Mouse (Mus musculus): Measurements from ENCODE around the gene Rab6a. TPM values are rescaled to one million over a fixed set of nuclear protein-coding genes. Genes with fewer than 3 reads are reported as not detected.

Gene Rab6a
- polyA plus RNA-seq, 1 experiment from 2014 or later, result 209 TPM

DNA sequence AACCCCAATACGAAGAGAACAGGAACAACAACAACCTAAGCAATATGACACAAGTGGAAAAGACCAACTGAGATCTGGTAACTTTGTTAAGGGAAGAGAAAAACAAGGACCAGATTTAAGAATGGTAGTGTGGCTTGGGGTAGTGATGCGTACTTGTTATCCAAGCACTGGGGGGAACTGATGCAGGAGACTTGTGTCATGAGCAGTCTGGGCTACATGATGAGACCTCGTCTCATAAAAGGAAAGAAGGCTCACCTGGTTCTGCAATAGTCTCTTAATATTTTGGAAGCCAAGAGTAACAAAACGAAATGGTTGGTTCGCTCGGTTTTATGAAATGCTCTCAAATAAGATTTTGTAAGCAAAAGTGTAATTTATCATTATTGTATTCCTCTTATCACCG is 25.0 kb upstream of the Rab6a start:
- ATAC-seq, result no peak
- H3K27ac ChIP-seq (ENCODE audit: low read length), result no peak overlapping the region
- 43% methylated on average over 7 of the region's 7 CpGs for WGBS
- peak overlapping the region; percentile 71 for H3K4me2 ChIP-seq (ENCODE audit: low read length)
- no peaks in the 10 kb centered on the region for H3K9me3 ChIP-seq (ENCODE audit: control insufficient read depth, low read length)
- H3K27me3 ChIP-seq (replicated peaks; ENCODE audit: control insufficient read depth, insufficient read depth, low read length), result no peaks in the 10 kb centered on the region
- peak overlapping the region; percentile 76 for H3K9ac ChIP-seq (replicated peaks; ENCODE audit: low read depth, low read length)
- H3K36me3 ChIP-seq (ENCODE audit: control insufficient read depth, insufficient read depth), result no peaks in the 10 kb centered on the region
- H3K4me3 ChIP-seq (replicated peaks; ENCODE audit: low read length), result peak overlapping the region; percentile 54
- peaks cover 5% of the 10 kb centered on the region; the same call in 1 of the 2 replicates for H3K4me1 ChIP-seq (replicated peaks; ENCODE audit: control insufficient read depth, insufficient read depth, low read length)

GRCm38 (mm10) chr7:100582727-100583236 is 24.4 kb upstream of the Rab6a start:
- Histone ChIP-seq H3K27me3 (replicated peaks; ENCODE audit: control insufficient read depth, insufficient read depth, low read length) (no peaks in the 10 kb centered on the region), H3K4me3 (replicated peaks; ENCODE audit: low read length) (peak overlapping the region; percentile 54), H3K36me3 (ENCODE audit: control insufficient read depth, insufficient read depth) (no peaks in the 10 kb centered on the region), H3K27ac (ENCODE audit: low read length) (peak overlapping the region; percentile 91), H3K4me2 (ENCODE audit: low read length) (peak overlapping the region; percentile 71), H3K9me3 (ENCODE audit: control insufficient read depth, low read length) (no peaks in the 10 kb centered on the region), H3K9ac (replicated peaks; ENCODE audit: low read depth, low read length) (peak overlapping the region; percentile 76), H3K4me1 (replicated peaks; ENCODE audit: control insufficient read depth, insufficient read depth, low read length) (peaks cover 5% of the 10 kb centered on the region; the same call in 1 of the 2 replicates)
- ATAC-seq, result peak; percentile 98
- under 1% methylated on average over 31 of the region's 31 CpGs for WGBS

- no peak overlapping the region for H3K4me3 ChIP-seq (replicated peaks; ENCODE audit: low read length)
- H3K27me3 ChIP-seq (replicated peaks; ENCODE audit: control insufficient read depth, insufficient read depth, low read length), result no peaks in the 10 kb centered on the region
- H3K4me1 ChIP-seq (replicated peaks; ENCODE audit: control insufficient read depth, insufficient read depth, low read length), result peaks cover 5% of the 10 kb centered on the region
- no peak overlapping the region for H3K9ac ChIP-seq (replicated peaks; ENCODE audit: low read depth, low read length)
- no peaks in the 10 kb centered on the region for H3K36me3 ChIP-seq (ENCODE audit: control insufficient read depth, insufficient read depth)
- H3K27ac ChIP-seq (ENCODE audit: low read length), result no peak overlapping the region
- no peak overlapping the region for H3K4me2 ChIP-seq (ENCODE audit: low read length)
- no peaks in the 10 kb centered on the region for H3K9me3 ChIP-seq (ENCODE audit: control insufficient read depth, low read length)
- no peak for ATAC-seq
- WGBS, result 74% methylated on average over 1 of the region's 1 CpGs
Observed at GRCm38 (mm10) chr7:100589816-100590215, 17.4 kb upstream of the Rab6a start.

DNA sequence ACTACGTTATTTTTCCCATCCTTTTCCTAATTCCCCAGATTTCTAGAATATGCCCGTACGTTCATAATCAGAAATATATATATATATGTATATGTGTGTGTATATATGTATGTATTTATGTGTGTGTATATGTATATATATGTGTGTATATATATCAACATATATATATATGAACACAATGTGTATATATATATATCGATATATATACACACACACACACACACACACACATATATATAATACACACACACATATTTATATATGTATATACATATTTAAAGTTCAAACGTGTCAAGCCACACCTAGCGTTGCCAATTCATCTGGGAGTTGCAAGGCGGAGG is 16.7 kb upstream of the Rab6a start:
- peaks cover 5% of the 10 kb centered on the region for H3K4me1 ChIP-seq (replicated peaks; ENCODE audit: control insufficient read depth, insufficient read depth, low read length)
- peak overlapping the region; percentile 57 for H3K4me3 ChIP-seq (replicated peaks; ENCODE audit: low read length)
- H3K4me2 ChIP-seq (ENCODE audit: low read length), result peak overlapping the region; percentile 57
- WGBS, result 33% methylated on average over 7 of the region's 7 CpGs
- H3K36me3 ChIP-seq (ENCODE audit: control insufficient read depth, insufficient read depth), result no peaks in the 10 kb centered on the region
- no peak for ATAC-seq
- H3K27me3 ChIP-seq (replicated peaks; ENCODE audit: control insufficient read depth, insufficient read depth, low read length), result no peaks in the 10 kb centered on the region
- H3K27ac ChIP-seq (ENCODE audit: low read length), result peak overlapping the region; percentile 86; the same call in 1 of the 2 replicates
- H3K9ac ChIP-seq (replicated peaks; ENCODE audit: low read depth, low read length), result peak overlapping the region; percentile 68
- no peaks in the 10 kb centered on the region for H3K9me3 ChIP-seq (ENCODE audit: control insufficient read depth, low read length)

GRCm38 (mm10) chr7:100590845-100591521 is 16.2 kb upstream of the Rab6a start:
- peak; percentile 96 for ATAC-seq
- H3K4me1 ChIP-seq (replicated peaks; ENCODE audit: control insufficient read depth, insufficient read depth, low read length), result peaks cover 5% of the 10 kb centered on the region
- peak overlapping the region; percentile 57 for H3K4me3 ChIP-seq (replicated peaks; ENCODE audit: low read length)
- no peaks in the 10 kb centered on the region for H3K36me3 ChIP-seq (ENCODE audit: control insufficient read depth, insufficient read depth)
- WGBS, result under 1% methylated on average over 17 of the region's 20 CpGs
- H3K9ac ChIP-seq (replicated peaks; ENCODE audit: low read depth, low read length), result peak overlapping the region; percentile 68
- no peaks in the 10 kb centered on the region for H3K9me3 ChIP-seq (ENCODE audit: control insufficient read depth, low read length)
- no peaks in the 10 kb centered on the region for H3K27me3 ChIP-seq (replicated peaks; ENCODE audit: control insufficient read depth, insufficient read depth, low read length)
- peak overlapping the region; percentile 86 for H3K27ac ChIP-seq (ENCODE audit: low read length)
- peak overlapping the region; percentile 57 for H3K4me2 ChIP-seq (ENCODE audit: low read length)

- H3K4me3 ChIP-seq (replicated peaks; ENCODE audit: low read length), result peak overlapping the region; percentile 57
- peaks cover 5% of the 10 kb centered on the region for H3K4me1 ChIP-seq (replicated peaks; ENCODE audit: control insufficient read depth, insufficient read depth, low read length)
- H3K27ac ChIP-seq (ENCODE audit: low read length), result peak overlapping the region; percentile 86; the same call in 1 of the 2 replicates
- WGBS, result 3% methylated on average over 2 of the region's 2 CpGs
- no peaks in the 10 kb centered on the region for H3K27me3 ChIP-seq (replicated peaks; ENCODE audit: control insufficient read depth, insufficient read depth, low read length)
- ATAC-seq, result peak; percentile 26; the same call in 1 of the 2 replicates
- peak overlapping the region; percentile 57 for H3K4me2 ChIP-seq (ENCODE audit: low read length)
- H3K9ac ChIP-seq (replicated peaks; ENCODE audit: low read depth, low read length), result peak overlapping the region; percentile 68
- no peaks in the 10 kb centered on the region for H3K9me3 ChIP-seq (ENCODE audit: control insufficient read depth, low read length)
- no peaks in the 10 kb centered on the region for H3K36me3 ChIP-seq (ENCODE audit: control insufficient read depth, insufficient read depth)
Observed at GRCm38 (mm10) chr7:100591522-100591852, 15.7 kb upstream of the Rab6a start.

DNA sequence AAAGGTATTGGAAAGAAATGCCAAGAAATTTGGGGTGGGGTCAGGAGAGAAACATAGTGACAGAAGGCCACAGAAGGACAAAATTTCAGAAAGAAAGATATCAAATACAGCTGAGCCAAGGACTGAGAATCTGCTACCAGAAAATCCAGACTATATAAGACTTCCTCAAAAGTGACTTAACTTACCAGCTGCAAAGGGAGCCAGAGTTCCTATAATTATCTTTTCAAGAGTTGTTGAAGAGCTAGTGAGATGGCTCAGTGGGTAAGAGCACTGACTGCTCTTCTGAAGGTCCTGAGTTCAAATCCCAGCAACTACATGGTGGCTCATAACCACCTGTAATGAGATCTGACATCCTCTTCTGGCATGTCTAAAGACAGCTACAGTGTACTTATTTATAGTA is 13.9 kb upstream of the Rab6a start:
- H3K4me1 ChIP-seq (replicated peaks; ENCODE audit: control insufficient read depth, insufficient read depth, low read length), result peaks cover 5% of the 10 kb centered on the region
- no peaks in the 10 kb centered on the region for H3K36me3 ChIP-seq (ENCODE audit: control insufficient read depth, insufficient read depth)
- H3K9me3 ChIP-seq (ENCODE audit: control insufficient read depth, low read length), result no peaks in the 10 kb centered on the region
- H3K27ac ChIP-seq (ENCODE audit: low read length), result no peak overlapping the region
- no peak overlapping the region for H3K9ac ChIP-seq (replicated peaks; ENCODE audit: low read depth, low read length)
- H3K4me3 ChIP-seq (replicated peaks; ENCODE audit: low read length), result no peak overlapping the region
- no peaks in the 10 kb centered on the region for H3K27me3 ChIP-seq (replicated peaks; ENCODE audit: control insufficient read depth, insufficient read depth, low read length)
- no peak for ATAC-seq
- no peak overlapping the region for H3K4me2 ChIP-seq (ENCODE audit: low read length)

- no peak for ATAC-seq
- Histone ChIP-seq H3K4me2 (ENCODE audit: low read length) (no peak overlapping the region), H3K4me3 (replicated peaks; ENCODE audit: low read length) (no peak overlapping the region), H3K27ac (ENCODE audit: low read length) (no peak overlapping the region), H3K9ac (replicated peaks; ENCODE audit: low read depth, low read length) (no peak overlapping the region), H3K4me1 (replicated peaks; ENCODE audit: control insufficient read depth, insufficient read depth, low read length) (no peaks in the 10 kb centered on the region), H3K9me3 (ENCODE audit: control insufficient read depth, low read length) (0 out of 2 replicates have a peak, but pooled peaks cover 2% of the 10 kb centered on the region), H3K27me3 (replicated peaks; ENCODE audit: control insufficient read depth, insufficient read depth, low read length) (no peaks in the 10 kb centered on the region), H3K36me3 (ENCODE audit: control insufficient read depth, insufficient read depth) (no peaks in the 10 kb centered on the region)
- 80% methylated on average over 5 of the region's 5 CpGs for WGBS
Observed at GRCm38 (mm10) chr7:100600211-100600610, 7.0 kb upstream of the Rab6a start.

GRCm38 (mm10) chr7:100608130-100608741 is 1.0 kb downstream of the Rab6a start, which contains the start of gene Mrpl48:
Mrpl48 (minus strand) TSS chr7:100608301.
- no peaks in the 10 kb centered on the region; the same call in 1 of the 2 replicates for H3K27me3 ChIP-seq (replicated peaks; ENCODE audit: control insufficient read depth, insufficient read depth, low read length)
- H3K36me3 ChIP-seq (ENCODE audit: control insufficient read depth, insufficient read depth), result no peaks in the 10 kb centered on the region
- H3K4me3 ChIP-seq (replicated peaks; ENCODE audit: low read length), result peak within 1 kb of the TSS; percentile 93
- no peaks in the 10 kb centered on the region for H3K9me3 ChIP-seq (ENCODE audit: control insufficient read depth, low read length)
- ATAC-seq, result peak; percentile 20
- H3K9ac ChIP-seq (replicated peaks; ENCODE audit: low read depth, low read length), result peak within 1 kb of the TSS; percentile 100
- peak within 1 kb of the TSS; percentile 99 for H3K27ac ChIP-seq (ENCODE audit: low read length)
- under 1% methylated on average over 41 of the region's 43 CpGs for WGBS
- H3K4me1 ChIP-seq (replicated peaks; ENCODE audit: control insufficient read depth, insufficient read depth, low read length), result peaks cover 8% of the 10 kb centered on the region
- H3K4me2 ChIP-seq (ENCODE audit: low read length), result peak within 1 kb of the TSS; percentile 77

All from forebrain, embryonic 16.5 days (tissue).